Mouse (Mus musculus): ENCODE data around the gene Hs6st1. TPM values are rescaled to one million over a fixed set of nuclear protein-coding genes. Genes with fewer than 3 reads are reported as not detected.

The Hs6st1 gene
- total and polyA plus RNA-seq, 3 experiments: 9.1 to 18.1 (median 17.7) TPM

- Histone ChIP-seq H3K27ac (ENCODE audit: insufficient read depth, low read depth) (no peak overlapping the region), H3K27me3 (replicated peaks) (no peaks in the 10 kb centered on the region), H3K9me3 (replicated peaks; ENCODE audit: low read length) (no peaks in the 10 kb centered on the region), H3K36me3 (replicated peaks in 1 of 2; ENCODE audit: control insufficient read depth in 1 of 2, insufficient read depth in 1 of 2, low read length in 1 of 2) (peaks cover 33 to 53% of the 10 kb centered on the region in 2 experiments), H3K9ac (ENCODE audit: insufficient read depth, low read depth) (no peak overlapping the region), H3K4me3 (replicated peaks in 1 of 3; ENCODE audit: low read depth in 2 of 3, low read length in 2 of 3, poor library complexity in 1 of 3) (no peak overlapping the region), H3K4me2 (ENCODE audit: insufficient read depth, low read depth, poor library complexity, severe bottlenecking) (no peak overlapping the region), H3K79me2 (replicated peaks; ENCODE audit: control insufficient read depth, extremely low read depth, insufficient read depth, poor library complexity, severe bottlenecking) (no peaks in the 10 kb centered on the region), H3K4me1 (ENCODE audit: control insufficient read depth in 1 of 2, insufficient read depth in 2 of 2) (peaks cover 0 to 7% of the 10 kb centered on the region in 2 experiments; a peak in 2 of 4 replicates)
- DNase-seq (ENCODE audit: extremely low read depth): no peak
- dilution Hi-C loops (cut with MboI; ENCODE audit: extremely low pct_ligation_motif_present, extremely low pct_unique_long_range_greater_than_20kb, low sequenced_read_pairs) (no loop called here), in situ Hi-C loops (cut with MboI; ENCODE audit: low pct_ligation_motif_present, low pct_unique_long_range_greater_than_20kb, low sequenced_read_pairs) (no loop called here)
- TF ChIP-seq MAZ (IDR thresholded peaks at IDR 0.05; ENCODE audit: low read depth, low read length) (no peak), HCFC1 (IDR thresholded peaks at IDR 0.05; ENCODE audit: low read depth, low read length) (no peak), IRF4 (IDR thresholded peaks at IDR 0.05; ENCODE audit: low read depth, low read length) (no peak), ETS1 (conservative IDR thresholded peaks at IDR 0.05; ENCODE audit: low read depth, low read length) (no peak), BHLHE40 (IDR thresholded peaks at IDR 0.05; ENCODE audit: low read depth, low read length) (no peak), RAD21 (IDR thresholded peaks at IDR 0.05; ENCODE audit: low read depth, low read length) (no peak), MYC (IDR thresholded peaks at IDR 0.05; ENCODE audit: low read depth, low read length) (no peak), GABPA (IDR thresholded peaks at IDR 0.05; ENCODE audit: insufficient replicate concordance, low read depth, low read length) (no peak), ELF1 (IDR thresholded peaks at IDR 0.05; ENCODE audit: low read depth, low read length) (no peak), ZKSCAN1 (IDR thresholded peaks at IDR 0.05; ENCODE audit: borderline replicate concordance, low read depth, low read length) (no peak), MAFK (IDR thresholded peaks at IDR 0.05; ENCODE audit: insufficient replicate concordance, low read length) (no peak), MAX (IDR thresholded peaks at IDR 0.05; ENCODE audit: low read length) (no peak), SMC3 (IDR thresholded peaks at IDR 0.05; ENCODE audit: low read depth, low read length) (no peak), CHD2 (IDR thresholded peaks at IDR 0.05; ENCODE audit: low read length) (no peak), USF1 (IDR thresholded peaks at IDR 0.05; ENCODE audit: low read depth, low read length) (no peak), CTCF (conservative IDR thresholded peaks at IDR 0.05 in 1 of 2, IDR thresholded peaks at IDR 0.05 in 1 of 2; ENCODE audit: low read depth in 2 of 2, low read length in 2 of 2) (no peak), RCOR1 (conservative IDR thresholded peaks at IDR 0.05; ENCODE audit: low read depth, low read length) (no peak), UBTF (IDR thresholded peaks at IDR 0.05; ENCODE audit: low read depth, low read length) (no peak)
These were observed 37.9 kb downstream of the Hs6st1 start for GRCm38 (mm10) chr1:36105917-36106706.

- Histone ChIP-seq H3K4me1 (ENCODE audit: control insufficient read depth in 1 of 2, insufficient read depth in 2 of 2) (peaks cover 3 to 15% of the 10 kb centered on the region in 2 experiments; a peak in 2 of 4 replicates), H3K27ac (ENCODE audit: insufficient read depth, low read depth) (no peak overlapping the region), H3K4me3 (replicated peaks in 1 of 3; ENCODE audit: low read depth in 2 of 3, low read length in 2 of 3, poor library complexity in 1 of 3) (no peak overlapping the region), H3K36me3 (replicated peaks in 1 of 2; ENCODE audit: control insufficient read depth in 1 of 2, insufficient read depth in 1 of 2, low read length in 1 of 2) (peaks cover 8 to 17% of the 10 kb centered on the region in 2 experiments), H3K79me2 (replicated peaks; ENCODE audit: control insufficient read depth, extremely low read depth, insufficient read depth, poor library complexity, severe bottlenecking) (no peaks in the 10 kb centered on the region), H3K4me2 (ENCODE audit: insufficient read depth, low read depth, poor library complexity, severe bottlenecking) (no peak overlapping the region), H3K9ac (ENCODE audit: insufficient read depth, low read depth) (no peak overlapping the region), H3K27me3 (replicated peaks) (no peaks in the 10 kb centered on the region), H3K9me3 (replicated peaks; ENCODE audit: low read length) (no peaks in the 10 kb centered on the region)
- DNase-seq (ENCODE audit: extremely low read depth): no peak
- in situ Hi-C loops (cut with MboI; ENCODE audit: low pct_ligation_motif_present, low pct_unique_long_range_greater_than_20kb, low sequenced_read_pairs): loop anchor here (5.0 kb wide), 1 partner anchor 43 kb away; the partner anchor contains the start of gene Hs6st1
- dilution Hi-C loops (cut with MboI; ENCODE audit: extremely low pct_ligation_motif_present, extremely low pct_unique_long_range_greater_than_20kb, low sequenced_read_pairs): no loop called here
- no peak for TF ChIP-seq HCFC1 (IDR thresholded peaks at IDR 0.05; ENCODE audit: low read depth, low read length)
- TF ChIP-seq USF1 (IDR thresholded peaks at IDR 0.05; ENCODE audit: low read depth, low read length): no peak
- TF ChIP-seq POLR2AphosphoS2 (IDR thresholded peaks at IDR 0.05; ENCODE audit: low read depth, low read length): no peak
- TF ChIP-seq ZMIZ1 (IDR thresholded peaks at IDR 0.05; ENCODE audit: low read depth, low read length): no peak
- no peak for TF ChIP-seq GABPA (IDR thresholded peaks at IDR 0.05; ENCODE audit: insufficient replicate concordance, low read depth, low read length)
- no peak for TF ChIP-seq ZKSCAN1 (IDR thresholded peaks at IDR 0.05; ENCODE audit: borderline replicate concordance, low read depth, low read length)
- no peak for TF ChIP-seq MAX (IDR thresholded peaks at IDR 0.05; ENCODE audit: low read length)
- no peak for TF ChIP-seq ETS1 (conservative IDR thresholded peaks at IDR 0.05; ENCODE audit: low read depth, low read length)
- TF ChIP-seq ZNF384 (IDR thresholded peaks at IDR 0.05; ENCODE audit: low read depth, low read length): no peak
- TF ChIP-seq USF2 (conservative IDR thresholded peaks at IDR 0.05; ENCODE audit: low read depth, low read length): no peak
- TF ChIP-seq MAFK (IDR thresholded peaks at IDR 0.05; ENCODE audit: insufficient replicate concordance, low read length): no peak
- no peak for TF ChIP-seq KAT2A (IDR thresholded peaks at IDR 0.05; ENCODE audit: insufficient replicate concordance, low read length)
- TF ChIP-seq SMC3 (IDR thresholded peaks at IDR 0.05; ENCODE audit: low read depth, low read length): no peak
- TF ChIP-seq RAD21 (IDR thresholded peaks at IDR 0.05; ENCODE audit: low read depth, low read length): no peak
- no peak for TF ChIP-seq NELFE (IDR thresholded peaks at IDR 0.05; ENCODE audit: low read depth, low read length)
- no peak for TF ChIP-seq CTCF (conservative IDR thresholded peaks at IDR 0.05 in 1 of 2, IDR thresholded peaks at IDR 0.05 in 1 of 2; ENCODE audit: low read depth in 2 of 2, low read length in 2 of 2)
These were observed 41.8 kb downstream of the Hs6st1 start for GRCm38 (mm10) chr1:36109987-36110386.

Data from CH12.LX (cell line).